Comparison of ENCODE assay signal across 8 mouse cellular contexts in genomic region chr3:96245003-96245886, GRCm38 (mm10). TPM values are rescaled to one million over a fixed set of nuclear protein-coding genes. Genes with fewer than 3 reads are reported as not detected.
DNase-seq lines count a peak whose midpoint lies in the region; ATAC-seq and TF ChIP-seq lines count a peak whose summit lies in the region.
"Not testable (repeated sequence)": the region's sequence is repeated elsewhere in the genome, so short reads cannot be mapped to it uniquely, and the experiment has no call there.

Hist2h2aa1 (plus strand) TSS chr3:96245497.

- peak; percentile 82 for DNase-seq in T-cell, adult 2 months (ENCODE audit: low spot score)
- peak; percentile 85 for DNase-seq in gastrocnemius, postnatal 14 days
- peak; percentile 76 to 90 for DNase-seq in left cerebral cortex, adult 9 months (ENCODE audit: low spot score in 2 of 2)
- peak; percentile 88 to 92 for DNase-seq in right cerebral cortex, postnatal 10 days (ENCODE audit: low spot score in 2 of 2)
- DNase-seq in urinary bladder, postnatal 14 days (ENCODE audit: low spot score): peak; percentile 83

- not testable (repeated sequence) for H3K27me3 ChIP-seq in megakaryocyte, embryonic 14.5 days (replicated peaks)

- not testable (repeated sequence) for TF ChIP-seq CTCF in cortical plate, adult 2 months (IDR thresholded peaks at IDR 0.05; ENCODE audit: extremely low read depth, insufficient read depth, low read length)

- peak; percentile 70; the same call in 1 of the 2 replicates for TF ChIP-seq POLR2A in cortical plate, adult 2 months (IDR thresholded peaks at IDR 0.05; ENCODE audit: extremely low read depth, insufficient read depth, low read length)

- not testable (repeated sequence) for H3K4me1 ChIP-seq in cortical plate, adult 2 months (ENCODE audit: control insufficient read depth, insufficient read depth, low read length)
- H3K4me1 ChIP-seq in megakaryocyte, embryonic 14.5 days: peaks cover 54% of the 10 kb centered on the region

- H3K4me3 ChIP-seq in cortical plate, adult 2 months (ENCODE audit: insufficient read depth, low read length): peak within 1 kb of the TSS; percentile 93
- H3K4me3 ChIP-seq in megakaryocyte, embryonic 14.5 days (replicated peaks): peak within 1 kb of the TSS; percentile 94

- intact Hi-C loops in gastrocnemius, postnatal 14 days (cut with DNase I; ENCODE audit: low total_unique reads): not testable (repeated sequence)

- peak; percentile 75 for ATAC-seq in inflammation-experienced regulatory T-cells, adult 6 months

- not testable (repeated sequence) for H3K9me3 ChIP-seq in megakaryocyte, embryonic 14.5 days

- H3K36me3 ChIP-seq in megakaryocyte, embryonic 14.5 days (replicated peaks; ENCODE audit: low read length): not testable (repeated sequence)

- peak within 1 kb of the TSS; percentile 99 for H3K27ac ChIP-seq in cortical plate, adult 2 months (ENCODE audit: insufficient read depth, low read length)

RNA-seq across cellular contexts. Expression of gene Hist2h2aa1, which starts in this region (rescaled TPM):
- 137 and 156 TPM in 2 replicates for polyA plus RNA-seq in cortical plate, adult 2 months (2012; rRNA removed)
- 10 to 100 TPM in 1 of 2 experiments, 1 to 10 TPM in 1; 3.3 to 12.8 TPM for total RNA-seq in gastrocnemius, postnatal 14 days (2021)
- polyA plus RNA-seq in inflammation-experienced regulatory T-cells, adult 6 months (2017; shearing (Covaris generic)): 10 to 100 TPM in 2 of 3 experiments, 1 to 10 TPM in 1; 9.6 to 22.0 (median 11.1) TPM
- polyA plus RNA-seq in megakaryocyte, embryonic 14.5 days (2012; ENCODE audit: insufficient read depth, low replicate concordance): 57.2 and 67.0 TPM in 2 replicates

Comparison
In these comparisons a context has a peak if more than half of its experiments do, and no peak if none do; other contexts are left out.
1. Peak in every context shown above with its lines: DNase-seq, ATAC-seq, H3K4me3 ChIP-seq and H3K27ac ChIP-seq.